Mouse (Mus musculus) midbrain, embryonic 15.5 days (tissue): ENCODE measurements around the gene Samd4b. TPM values are rescaled to one million over a fixed set of nuclear protein-coding genes. Genes with fewer than 3 reads are reported as not detected.

Experiments
- ATAC-seq: fragments of 200-750 bp; cut with Nextera tagmentation; replicated peaks from 2 replicates; pipeline ENCODE4 v1.8.0; 2017; ENCODE audit warnings: moderate TSS enrichment
- H3K27ac ChIP-seq: fragments of 300-500 bp; sonication (generic); 2 replicates; pipeline ENCODE4 v1.5.1; 2015; ENCODE audit warnings: mild to moderate bottlenecking, inconsistent platforms
- H3K27me3 ChIP-seq: fragments of 300-500 bp; sonication (generic); replicated peaks from 2 replicates; pipeline ENCODE4 v1.6.1; 2015; ENCODE audit warnings: inconsistent platforms
- H3K36me3 ChIP-seq: fragments of 300-500 bp; sonication (generic); replicated peaks from 2 replicates; pipeline ENCODE4 v1.6.1; 2015; ENCODE audit warnings: inconsistent platforms
- H3K4me1 ChIP-seq: fragments of 300-500 bp; sonication (generic); 2 replicates; pipeline ENCODE4 v1.6.1; 2015; ENCODE audit warnings: inconsistent platforms
- H3K4me2 ChIP-seq: fragments of 300-500 bp; sonication (generic); 2 replicates; pipeline ENCODE4 v1.6.1; 2015; ENCODE audit warnings: inconsistent platforms, mild to moderate bottlenecking, moderate library complexity
- H3K4me3 ChIP-seq: fragments of 300-500 bp; sonication (generic); 2 replicates; pipeline ENCODE4 v1.5.1; 2015; ENCODE audit warnings: mild to moderate bottlenecking, inconsistent platforms
- H3K9ac ChIP-seq: fragments of 300-500 bp; sonication (generic); 2 replicates; pipeline ENCODE4 v1.6.1; 2015; ENCODE audit warnings: mild to moderate bottlenecking, inconsistent platforms
- H3K9me3 ChIP-seq: fragments of 300-500 bp; sonication (generic); 2 replicates; pipeline ENCODE4 v1.6.1; 2016; ENCODE audit warnings: inconsistent platforms
- WGBS: fragments of 180-500 bp; shearing (Covaris S2); methylation state at CpG from one replicate; pipeline ENCODE4 v1.1.7; 2015; ENCODE audit warnings: mixed read lengths; 5-methylcytosine and 5-hydroxymethylcytosine counted together
- polyA plus RNA-seq: library from polyadenylated mRNA; unstranded; fragments of >200 nt; fragmentation: Nextera tagmentation; extraction: Ambion mirVana; gene quantifications from 2 replicates; pipeline ENCODE4 v1.2.1, GENCODE M21; 2015

Samd4b gene
- polyA plus RNA-seq, 1 experiment from 2014 or later = 22.8 TPM

- H3K4me3 ChIP-seq = no peak overlapping the region
- no peaks in the 10 kb centered on the region for H3K27me3 ChIP-seq
- no peak overlapping the region for H3K27ac ChIP-seq
- no peak overlapping the region for H3K4me2 ChIP-seq
- H3K36me3 ChIP-seq = peaks cover 11% of the 10 kb centered on the region; the same call in 1 of the 2 replicates
- no peaks in the 10 kb centered on the region for H3K4me1 ChIP-seq
- WGBS = 55% methylated on average over 5 of the region's 5 CpGs
- H3K9me3 ChIP-seq = no peaks in the 10 kb centered on the region
- ATAC-seq = no peak
- no peak overlapping the region for H3K9ac ChIP-seq
These were observed 26.8 kb downstream of the Samd4b start for GRCm38 (mm10) chr7:28570982-28571682.

DNA sequence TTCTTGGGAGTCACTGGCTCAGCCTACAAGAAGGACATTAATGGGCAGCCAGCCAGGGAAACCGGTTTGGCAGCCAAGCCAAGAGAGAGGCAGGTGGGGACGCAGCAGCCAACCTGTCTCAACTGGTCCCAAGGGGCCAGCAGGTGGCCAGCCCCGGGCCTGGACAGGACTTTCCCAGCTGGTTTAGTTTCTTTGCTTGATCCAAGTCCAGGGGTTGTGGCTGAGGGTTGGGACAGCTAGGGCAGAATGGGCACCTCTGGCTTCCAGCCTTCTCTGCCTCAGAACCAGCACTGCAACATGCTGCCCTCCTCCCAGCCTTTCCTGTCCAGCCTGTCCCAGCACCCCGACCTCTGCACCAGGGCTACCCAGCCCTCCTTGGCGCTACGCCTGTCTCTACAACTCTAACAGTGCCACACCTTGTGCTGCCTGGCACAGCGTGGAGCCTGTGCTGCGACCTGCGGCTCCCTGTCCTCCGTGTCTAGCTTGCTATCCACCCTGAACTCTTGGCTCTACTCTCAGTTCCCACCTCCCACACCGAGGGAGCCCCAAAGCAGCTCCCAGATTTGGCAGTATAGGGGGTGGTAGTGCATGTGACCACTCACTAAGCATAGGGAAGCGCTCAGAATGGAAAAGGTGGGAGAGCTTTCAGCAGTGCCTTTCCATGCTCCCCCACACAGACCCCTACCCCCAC lies 27.5 kb downstream of the Samd4b start:
- WGBS = 73% methylated on average over 12 of the region's 12 CpGs
- Histone ChIP-seq H3K27ac (no peak overlapping the region), H3K4me3 (no peak overlapping the region), H3K4me1 (no peaks in the 10 kb centered on the region), H3K4me2 (no peak overlapping the region), H3K27me3 (no peaks in the 10 kb centered on the region), H3K9me3 (no peaks in the 10 kb centered on the region), H3K9ac (no peak overlapping the region), H3K36me3 (peaks cover 11% of the 10 kb centered on the region; the same call in 1 of the 2 replicates)
- no peak for ATAC-seq

GRCm38 (mm10) chr7:28568253-28568652 lies 29.7 kb downstream of the Samd4b start:
- no peaks in the 10 kb centered on the region for H3K9me3 ChIP-seq
- no peak for ATAC-seq
- H3K36me3 ChIP-seq = peaks cover 11% of the 10 kb centered on the region; the same call in 1 of the 2 replicates
- no peak overlapping the region for H3K27ac ChIP-seq
- no peak overlapping the region for H3K4me3 ChIP-seq
- H3K27me3 ChIP-seq = no peaks in the 10 kb centered on the region
- H3K4me1 ChIP-seq = no peaks in the 10 kb centered on the region
- no peak overlapping the region for H3K9ac ChIP-seq
- H3K4me2 ChIP-seq = no peak overlapping the region

DNA sequence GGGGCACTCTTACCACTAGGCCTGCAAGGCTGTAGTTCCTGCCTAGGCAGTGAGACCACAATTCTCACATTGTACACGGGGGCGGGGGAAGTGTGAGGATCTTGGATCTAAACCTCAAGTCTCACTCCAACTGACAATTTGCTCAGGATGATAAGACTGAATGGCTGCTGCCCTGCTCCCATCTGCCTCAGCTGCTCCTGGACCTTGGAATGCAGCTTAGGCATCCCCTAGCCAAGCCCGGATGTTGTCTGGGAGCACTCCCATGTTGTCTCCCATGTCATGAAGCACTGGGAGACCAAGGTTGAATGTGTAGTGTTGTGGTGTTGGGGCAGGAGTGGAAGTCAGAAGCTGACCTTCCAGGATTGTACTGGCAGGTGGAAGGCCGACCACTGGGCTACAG lies 30.4 kb downstream of the Samd4b start:
- no peak for ATAC-seq
- Histone ChIP-seq H3K4me2 (no peak overlapping the region), H3K4me1 (no peaks in the 10 kb centered on the region), H3K9me3 (no peaks in the 10 kb centered on the region), H3K9ac (no peak overlapping the region), H3K36me3 (peaks cover 11% of the 10 kb centered on the region; the same call in 1 of the 2 replicates), H3K27me3 (no peaks in the 10 kb centered on the region), H3K27ac (no peak overlapping the region), H3K4me3 (no peak overlapping the region)
- WGBS = 97% methylated on average over 4 of the region's 4 CpGs

GRCm38 (mm10) chr7:28565407-28565806 lies 32.5 kb downstream of the Samd4b start:
- H3K9me3 ChIP-seq = no peaks in the 10 kb centered on the region
- no peaks in the 10 kb centered on the region for H3K27me3 ChIP-seq
- WGBS = 74% methylated on average over 5 of the region's 5 CpGs
- H3K9ac ChIP-seq = no peak overlapping the region
- H3K4me2 ChIP-seq = no peak overlapping the region
- H3K27ac ChIP-seq = no peak overlapping the region
- no peaks in the 10 kb centered on the region for H3K4me1 ChIP-seq
- no peak for ATAC-seq
- no peak overlapping the region for H3K4me3 ChIP-seq
- peaks cover 11% of the 10 kb centered on the region; the same call in 1 of the 2 replicates for H3K36me3 ChIP-seq

GRCm38 (mm10) chr7:28562951-28563350 lies 35.0 kb downstream of the Samd4b start:
- Histone ChIP-seq H3K36me3 (peaks cover 16% of the 10 kb centered on the region; the same call in 1 of the 2 replicates), H3K9me3 (no peaks in the 10 kb centered on the region), H3K27ac (no peak overlapping the region)

DNA sequence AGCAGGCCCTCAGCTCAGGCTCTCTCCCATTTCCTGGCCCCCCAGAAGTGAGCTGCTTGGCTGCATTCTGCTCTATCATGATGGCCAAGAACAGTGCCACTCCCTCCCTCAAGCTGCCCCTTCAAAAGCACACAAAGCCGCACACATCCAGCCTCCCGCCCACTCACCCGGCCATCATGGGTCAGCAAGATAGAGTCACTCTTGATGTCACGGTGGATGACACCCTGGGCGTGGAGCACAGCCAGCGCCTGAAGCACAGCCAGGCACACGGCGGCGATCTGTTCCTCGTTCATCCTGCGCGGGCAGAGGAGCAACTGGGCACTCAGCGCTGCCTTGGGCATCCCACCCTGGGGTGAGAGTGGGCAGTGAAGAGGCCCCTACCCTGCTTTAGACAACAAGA lies 35.6 kb downstream of the Samd4b start:
- Histone ChIP-seq H3K27me3 (no peaks in the 10 kb centered on the region), H3K9ac (no peak overlapping the region), H3K27ac (no peak overlapping the region), H3K36me3 (peaks cover 11% of the 10 kb centered on the region; the same call in 1 of the 2 replicates), H3K4me2 (no peak overlapping the region), H3K9me3 (no peaks in the 10 kb centered on the region), H3K4me3 (no peak overlapping the region), H3K4me1 (no peaks in the 10 kb centered on the region)
- ATAC-seq = no peak
- 95% methylated on average over 13 of the region's 13 CpGs for WGBS

More at GRCm38 (mm10) chr7:28562951-28563350, 35.0 kb downstream of the Samd4b start:
- H3K4me2 ChIP-seq = no peak overlapping the region
- no peak overlapping the region for H3K4me3 ChIP-seq
- H3K4me1 ChIP-seq = no peaks in the 10 kb centered on the region
- 93% methylated on average over 13 of the region's 13 CpGs for WGBS
- ATAC-seq = no peak
- H3K27me3 ChIP-seq = no peaks in the 10 kb centered on the region
- no peak overlapping the region for H3K9ac ChIP-seq

- no peak for ATAC-seq
- H3K4me3 ChIP-seq = no peak overlapping the region
- H3K27ac ChIP-seq = no peak overlapping the region
- no peaks in the 10 kb centered on the region for H3K4me1 ChIP-seq
- 93% methylated on average over 11 of the region's 11 CpGs for WGBS
- H3K9me3 ChIP-seq = no peaks in the 10 kb centered on the region
- no peak overlapping the region for H3K4me2 ChIP-seq
- no peaks in the 10 kb centered on the region for H3K27me3 ChIP-seq
- peaks cover 8% of the 10 kb centered on the region; the same call in 1 of the 2 replicates for H3K36me3 ChIP-seq
- no peak overlapping the region for H3K9ac ChIP-seq
These were observed 36.0 kb downstream of the Samd4b start for GRCm38 (mm10) chr7:28561967-28562366.

GRCm38 (mm10) chr7:28560856-28561255 lies 37.1 kb downstream of the Samd4b start:
- no peaks in the 10 kb centered on the region for H3K27me3 ChIP-seq
- no peak overlapping the region for H3K4me3 ChIP-seq
- H3K36me3 ChIP-seq = peaks cover 6% of the 10 kb centered on the region; the same call in 1 of the 2 replicates
- no peak for ATAC-seq
- H3K9me3 ChIP-seq = no peaks in the 10 kb centered on the region
- H3K27ac ChIP-seq = no peak overlapping the region
- H3K4me2 ChIP-seq = no peak overlapping the region
- no peak overlapping the region for H3K9ac ChIP-seq
- no peaks in the 10 kb centered on the region for H3K4me1 ChIP-seq
- WGBS = 95% methylated on average over 10 of the region's 10 CpGs

- H3K27me3 ChIP-seq = no peaks in the 10 kb centered on the region
- H3K9me3 ChIP-seq = no peaks in the 10 kb centered on the region
- no peak overlapping the region for H3K9ac ChIP-seq
- no peak for ATAC-seq
- no peak overlapping the region for H3K4me2 ChIP-seq
- no peaks in the 10 kb centered on the region for H3K4me1 ChIP-seq
- no peak overlapping the region for H3K27ac ChIP-seq
- WGBS = 73% methylated on average over 4 of the region's 4 CpGs
- H3K36me3 ChIP-seq = peaks cover 6% of the 10 kb centered on the region; the same call in 1 of the 2 replicates
- H3K4me3 ChIP-seq = no peak overlapping the region
These were observed 39.5 kb downstream of the Samd4b start for GRCm38 (mm10) chr7:28558486-28558885.

GRCm38 (mm10) chr7:28557708-28558107 lies 40.2 kb downstream of the Samd4b start:
- H3K27ac ChIP-seq = no peak overlapping the region
- 85% methylated on average over 6 of the region's 6 CpGs for WGBS

GRCm38 (mm10) chr7:28557069-28557468 lies 40.9 kb downstream of the Samd4b start:
- 77% methylated on average over 5 of the region's 5 CpGs for WGBS

More at GRCm38 (mm10) chr7:28557708-28558107, 40.2 kb downstream of the Samd4b start:
- no peak overlapping the region for H3K9ac ChIP-seq
- no peak overlapping the region for H3K4me2 ChIP-seq
- H3K4me1 ChIP-seq = no peaks in the 10 kb centered on the region
- no peak for ATAC-seq
- H3K4me3 ChIP-seq = no peak overlapping the region
- no peaks in the 10 kb centered on the region for H3K9me3 ChIP-seq
- H3K27me3 ChIP-seq = no peaks in the 10 kb centered on the region
- H3K36me3 ChIP-seq = peaks cover 6% of the 10 kb centered on the region; the same call in 1 of the 2 replicates

More at GRCm38 (mm10) chr7:28557069-28557468, 40.9 kb downstream of the Samd4b start:
- no peak overlapping the region for H3K4me2 ChIP-seq
- no peak overlapping the region for H3K4me3 ChIP-seq
- H3K9ac ChIP-seq = no peak overlapping the region
- peaks cover 6% of the 10 kb centered on the region; the same call in 1 of the 2 replicates for H3K36me3 ChIP-seq
- H3K27me3 ChIP-seq = no peaks in the 10 kb centered on the region
- no peak overlapping the region for H3K27ac ChIP-seq
- no peaks in the 10 kb centered on the region for H3K9me3 ChIP-seq
- no peak for ATAC-seq
- H3K4me1 ChIP-seq = no peaks in the 10 kb centered on the region
